Mouse (Mus musculus) limb, embryonic 14.5 days (tissue): ENCODE measurements at regions not wholly inside any gene's neighbourhood (a gene's known extent, or its start where the extent isn't known, plus 50 kb on each side); places are given as distances from the start of the nearest gene placed in this dataset.

Source experiments
- ATAC-seq: fragments of 200-750 bp; cut with Nextera tagmentation; 2 replicates; pipeline ENCODE4 v1.8.0; 2017; ENCODE audit warnings: low read depth, moderate number of reproducible peaks, moderate TSS enrichment; ENCODE audit not compliant: low FRiP score
- DNase-seq: peaks from one replicate; pipeline ENCODE4 v3.0.0-alpha.2; 2015; ENCODE audit warnings: low spot score
- H3K27ac ChIP-seq: fragments of 300-500 bp; sonication (generic); replicated peaks from 2 replicates; pipeline ENCODE4 v1.5.1; 2014; ENCODE audit warnings: low read depth, mild to moderate bottlenecking, low read length, moderate library complexity, mixed read lengths
- H3K27me3 ChIP-seq: fragments of 300-500 bp; sonication (generic); 2 replicates; pipeline ENCODE4 v1.6.1; 2014; ENCODE audit warnings: low read length, mixed read lengths; ENCODE audit not compliant: control insufficient read depth, insufficient read depth
- H3K36me3 ChIP-seq: fragments of 300-500 bp; sonication (generic); 2 replicates; pipeline ENCODE4 v1.6.1; 2014; ENCODE audit warnings: mild to moderate bottlenecking, low read length, moderate library complexity, mixed read lengths; ENCODE audit not compliant: control insufficient read depth, insufficient read depth
- H3K4me1 ChIP-seq: fragments of 300-500 bp; sonication (generic); 2 replicates; pipeline ENCODE4 v1.6.1; 2014; ENCODE audit warnings: antibody characterized with exemption, low read length, mixed read lengths; ENCODE audit not compliant: control insufficient read depth, insufficient read depth
- H3K4me2 ChIP-seq: fragments of 300-500 bp; sonication (generic); replicated peaks from 2 replicates; pipeline ENCODE4 v1.6.1; 2014; ENCODE audit warnings: low read depth, mild to moderate bottlenecking, low read length, moderate library complexity; ENCODE audit not compliant: severe bottlenecking
- H3K4me3 ChIP-seq: fragments of 300-500 bp; sonication (generic); replicated peaks from 2 replicates; pipeline ENCODE4 v1.5.1; 2014; ENCODE audit warnings: low read length
- H3K9ac ChIP-seq: fragments of 300-500 bp; sonication (generic); 2 replicates; pipeline ENCODE4 v1.6.1; 2014; ENCODE audit warnings: mild to moderate bottlenecking, low read depth, low read length, moderate library complexity; ENCODE audit not compliant: severe bottlenecking
- H3K9me3 ChIP-seq: fragments of 300-500 bp; sonication (generic); 2 replicates; pipeline ENCODE4 v1.6.1; 2016; ENCODE audit warnings: low read length; ENCODE audit not compliant: control insufficient read depth
- POLR2A ChIP-seq: fragments of 200-500 bp; IDR thresholded peaks from 2 replicates; pipeline ENCODE4 v1.8.0; 2012; ENCODE audit warnings: inconsistent platforms, mild to moderate bottlenecking, moderate library complexity, borderline replicate concordance; ENCODE audit not compliant: insufficient read depth, insufficient read length; ENCODE audit errors: extremely low read depth
- whole genome bisulfite sequencing: fragments of 180-500 bp; shearing (Covaris S2); extraction: QIAGEN DNeasy Blood & Tissue Kit; methylation state at CpG from one replicate; pipeline ENCODE4 v1.1.7; 2014; 5-methylcytosine and 5-hydroxymethylcytosine counted together

- Histone ChIP-seq H3K36me3 (no peaks in the 10 kb centered on the region), H3K27ac (no peak overlapping the region), H3K9me3 (peaks cover 4% of the 10 kb centered on the region; the same call in 1 of the 2 replicates), H3K4me1 (no peaks in the 10 kb centered on the region), H3K4me2 (no peak overlapping the region), H3K9ac (no peak overlapping the region), H3K27me3 (no peaks in the 10 kb centered on the region), H3K4me3 (no peak overlapping the region)
- no peak for TF ChIP-seq POLR2A
- DNase-seq (no peak), ATAC-seq (no peak)
- 92% methylated on average over 6 of the region's 6 CpGs for WGBS
Measured at GRCm38 (mm10) chr10:96236777-96237373, 100.5 kb downstream of the Gm5426 start.

DNA sequence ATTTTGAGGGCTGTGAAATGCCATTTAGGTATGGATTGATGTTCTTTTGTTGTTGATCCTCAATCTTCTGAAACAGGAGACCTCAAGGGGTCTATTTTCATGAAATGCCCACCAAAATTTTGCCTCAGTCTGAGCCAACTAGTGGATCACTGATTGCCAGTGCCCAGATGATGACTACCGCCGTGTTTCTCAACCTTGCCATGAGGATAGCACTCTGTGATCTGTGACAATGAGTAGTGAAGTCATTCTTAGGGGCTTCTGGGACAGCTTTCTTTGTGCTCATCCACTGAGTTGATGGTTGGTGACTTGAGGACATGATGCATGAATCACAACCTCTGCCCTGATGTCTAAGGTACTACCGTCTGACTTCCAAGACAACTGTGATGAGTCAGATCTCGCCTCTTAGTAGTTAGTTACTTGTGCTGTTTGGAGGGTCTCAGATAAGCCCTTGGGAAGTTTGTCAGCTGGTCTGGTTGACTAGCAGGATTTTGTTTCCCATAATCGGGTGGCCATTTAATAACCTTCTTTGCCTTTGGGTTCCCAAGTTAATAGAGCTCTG is 101.2 kb downstream of the Gm5426 start:
- Histone ChIP-seq H3K27ac (no peak overlapping the region), H3K4me2 (no peak overlapping the region), H3K36me3 (no peaks in the 10 kb centered on the region), H3K9ac (no peak overlapping the region), H3K4me3 (no peak overlapping the region), H3K4me1 (no peaks in the 10 kb centered on the region), H3K27me3 (no peaks in the 10 kb centered on the region), H3K9me3 (peaks cover 6% of the 10 kb centered on the region; the same call in 1 of the 2 replicates)
- WGBS = 66% methylated on average over 5 of the region's 5 CpGs
- no peak for TF ChIP-seq POLR2A
- ATAC-seq = no peak
- no peak for DNase-seq

DNA sequence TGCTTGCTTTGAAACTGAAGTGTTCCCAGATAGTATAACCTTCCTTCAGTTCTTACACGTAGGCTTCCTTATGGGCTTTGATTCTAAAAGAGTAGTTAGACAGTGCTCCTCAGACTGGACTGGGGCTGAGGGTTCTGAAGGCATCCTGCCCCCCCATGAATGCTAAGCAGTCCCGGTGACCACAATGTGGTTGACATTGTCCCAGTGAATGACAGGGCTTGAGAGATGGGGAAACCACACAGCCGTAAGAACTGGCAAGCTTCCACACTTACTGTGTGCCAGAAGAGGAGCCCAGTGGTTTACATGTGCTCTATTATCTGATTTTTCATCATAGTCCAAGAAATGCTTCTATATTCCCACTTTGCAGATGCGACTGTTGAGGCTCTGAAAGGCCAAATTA is 101.8 kb downstream of the Gm5426 start:
- Histone ChIP-seq H3K4me3 (no peak overlapping the region), H3K27ac (no peak overlapping the region), H3K9me3 (peaks cover 6% of the 10 kb centered on the region; the same call in 1 of the 2 replicates), H3K36me3 (no peaks in the 10 kb centered on the region), H3K4me2 (no peak overlapping the region), H3K4me1 (no peaks in the 10 kb centered on the region), H3K9ac (no peak overlapping the region), H3K27me3 (no peaks in the 10 kb centered on the region)
- no peak for TF ChIP-seq POLR2A
- 67% methylated on average over 4 of the region's 4 CpGs for WGBS
- ATAC-seq = no peak
- no peak for DNase-seq

DNA sequence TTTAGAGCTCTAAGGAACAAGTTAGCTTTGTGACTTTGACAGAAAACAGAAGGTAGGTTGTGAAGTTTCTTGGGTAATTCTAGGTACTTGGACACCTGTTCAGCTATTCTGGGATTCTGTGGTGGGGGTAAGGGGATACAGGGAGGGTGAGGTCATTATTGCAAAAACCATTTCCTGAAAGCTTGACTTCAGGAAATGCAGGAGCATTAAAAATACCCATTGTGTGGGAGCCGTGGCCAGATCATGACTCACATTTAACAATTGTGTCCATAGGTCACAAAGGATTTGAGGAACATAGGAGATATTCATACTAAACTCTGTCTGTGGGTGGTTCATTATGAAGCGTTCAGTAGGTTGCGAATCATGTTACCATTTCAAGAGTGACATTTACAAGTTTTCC is 102.4 kb downstream of the Gm5426 start:
- Histone ChIP-seq H3K4me1 (no peaks in the 10 kb centered on the region), H3K9me3 (peaks cover 6% of the 10 kb centered on the region; the same call in 1 of the 2 replicates), H3K4me3 (no peak overlapping the region), H3K27me3 (no peaks in the 10 kb centered on the region), H3K27ac (no peak overlapping the region), H3K36me3 (no peaks in the 10 kb centered on the region), H3K4me2 (no peak overlapping the region), H3K9ac (no peak overlapping the region)
- no peak for TF ChIP-seq POLR2A
- ATAC-seq = no peak
- no peak for DNase-seq
- 43% methylated on average over 3 of the region's 3 CpGs for WGBS

GRCm38 (mm10) chr10:96240591-96240990 is 104.2 kb downstream of the Gm5426 start:
- ATAC-seq = no peak
- Histone ChIP-seq H3K4me3 (no peak overlapping the region), H3K9ac (no peak overlapping the region), H3K4me2 (no peak overlapping the region), H3K9me3 (peaks cover 6% of the 10 kb centered on the region; the same call in 1 of the 2 replicates), H3K27me3 (no peaks in the 10 kb centered on the region), H3K4me1 (no peaks in the 10 kb centered on the region), H3K36me3 (no peaks in the 10 kb centered on the region), H3K27ac (no peak overlapping the region)
- DNase-seq = no peak
- 89% methylated on average over 4 of the region's 4 CpGs for WGBS
- no peak for TF ChIP-seq POLR2A

DNA sequence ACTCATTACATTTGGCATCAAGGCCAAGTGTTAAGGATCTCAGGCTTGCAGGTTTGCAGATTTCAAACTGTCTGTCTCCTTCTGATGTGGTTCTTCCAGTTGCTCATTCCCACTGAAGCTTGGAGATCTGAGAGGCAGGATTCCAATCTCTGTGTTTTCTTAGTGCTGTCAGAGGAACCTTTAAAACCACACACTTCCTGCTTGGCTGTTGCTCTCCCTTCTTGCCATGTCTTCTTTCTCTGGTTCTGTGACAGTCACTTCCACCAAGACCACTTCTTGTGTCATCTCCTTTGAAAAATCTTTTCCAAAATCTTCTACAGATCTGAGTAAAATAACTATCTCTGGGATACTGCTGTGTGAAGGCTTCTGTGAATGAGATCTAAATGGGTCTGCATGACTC is 117.3 kb downstream of the Gm5426 start:
- no peak for TF ChIP-seq POLR2A
- Histone ChIP-seq H3K9me3 (no peaks in the 10 kb centered on the region), H3K4me1 (no peaks in the 10 kb centered on the region), H3K9ac (no peak overlapping the region), H3K4me3 (no peak overlapping the region), H3K4me2 (no peak overlapping the region), H3K27me3 (no peaks in the 10 kb centered on the region), H3K36me3 (no peaks in the 10 kb centered on the region), H3K27ac (no peak overlapping the region)
- no peak for ATAC-seq
- no peak for DNase-seq
